Mouse (Mus musculus): ENCODE results near the gene Sppl2c. TPM values are rescaled to one million over a fixed set of nuclear protein-coding genes. Genes with fewer than 3 reads are reported as not detected.
A peak's percentile ranks its signal among the peaks of the same experiment; 100 is the strongest.

Gene Sppl2c
- total and polyA plus RNA-seq, 3 experiments: not detected

- dilution Hi-C loops (cut with MboI; ENCODE audit: extremely low pct_ligation_motif_present, extremely low pct_unique_long_range_greater_than_20kb, low sequenced_read_pairs): no loop called here
- H3K27me3 ChIP-seq (replicated peaks): peaks cover 4% of the 10 kb centered on the region
- H3K27ac ChIP-seq (ENCODE audit: insufficient read depth, low read depth): no peak overlapping the region
- no peaks in the 10 kb centered on the region for H3K79me2 ChIP-seq (replicated peaks; ENCODE audit: control insufficient read depth, extremely low read depth, insufficient read depth, poor library complexity, severe bottlenecking)
- peak; percentile 52 for DNase-seq (ENCODE audit: extremely low read depth)
- no peak overlapping the region for H3K4me2 ChIP-seq (ENCODE audit: insufficient read depth, low read depth, poor library complexity, severe bottlenecking)
- H3K4me1 ChIP-seq (ENCODE audit: control insufficient read depth in 1 of 2, insufficient read depth in 2 of 2): peaks cover 2 to 29% of the 10 kb centered on the region in 2 experiments; a peak in 3 of 4 replicates
- H3K4me3 ChIP-seq (replicated peaks in 1 of 3; ENCODE audit: low read depth in 2 of 3, low read length in 2 of 3, poor library complexity in 1 of 3): no peak overlapping the region
- H3K9me3 ChIP-seq (replicated peaks; ENCODE audit: low read length): no peaks in the 10 kb centered on the region
- TF ChIP-seq NRF1 (IDR thresholded peaks at IDR 0.05; ENCODE audit: low read depth, low read length): no peak
- no peak for TF ChIP-seq MYC (IDR thresholded peaks at IDR 0.05; ENCODE audit: low read depth, low read length)
- no peak overlapping the region for H3K9ac ChIP-seq (ENCODE audit: insufficient read depth, low read depth)
- in situ Hi-C loops (cut with MboI; ENCODE audit: low pct_ligation_motif_present, low pct_unique_long_range_greater_than_20kb, low sequenced_read_pairs): no loop called here
- H3K36me3 ChIP-seq (replicated peaks in 1 of 2; ENCODE audit: control insufficient read depth in 1 of 2, insufficient read depth in 1 of 2, low read length in 1 of 2): no peaks in the 10 kb centered on the region
Measured at GRCm38 (mm10) chr11:104157603-104158259, 28.4 kb upstream of the Sppl2c start.

DNA sequence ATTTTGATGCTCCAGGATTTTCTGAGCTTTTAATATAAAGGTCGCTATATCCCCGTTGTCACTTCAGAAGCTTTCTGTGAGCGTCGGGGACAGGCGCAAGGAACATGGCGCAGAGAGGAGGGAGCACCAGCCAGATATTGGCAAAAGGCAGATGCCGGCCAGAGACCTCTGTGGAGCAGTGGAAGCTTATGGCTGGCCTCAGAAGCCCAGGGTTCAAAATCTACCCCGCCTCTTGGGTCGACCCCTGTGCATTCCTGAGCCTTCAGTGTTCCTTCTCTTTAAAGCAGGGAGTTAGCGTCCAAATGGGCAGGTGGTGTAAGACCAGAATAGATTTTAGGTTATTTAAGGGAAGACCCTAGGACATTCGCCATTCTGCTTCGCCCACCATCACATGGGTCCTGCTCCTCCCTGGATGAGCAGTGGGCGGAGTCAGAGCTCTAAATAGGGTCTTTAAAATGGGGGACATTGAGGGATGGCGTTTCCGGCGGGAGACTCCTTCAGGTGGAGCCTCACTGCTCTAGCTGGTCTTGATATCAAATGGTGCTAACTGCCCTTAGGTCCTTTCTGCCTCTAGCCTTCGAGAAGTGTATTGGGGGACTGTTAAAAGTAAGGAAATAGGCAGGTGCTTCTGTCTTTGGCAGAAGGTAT is 27.7 kb upstream of the Sppl2c start:
- Histone ChIP-seq H3K4me2 (ENCODE audit: insufficient read depth, low read depth, poor library complexity, severe bottlenecking) (no peak overlapping the region), H3K27me3 (replicated peaks) (peaks cover 4% of the 10 kb centered on the region), H3K36me3 (replicated peaks in 1 of 2; ENCODE audit: control insufficient read depth in 1 of 2, insufficient read depth in 1 of 2, low read length in 1 of 2) (no peaks in the 10 kb centered on the region), H3K9me3 (replicated peaks; ENCODE audit: low read length) (no peaks in the 10 kb centered on the region), H3K79me2 (replicated peaks; ENCODE audit: control insufficient read depth, extremely low read depth, insufficient read depth, poor library complexity, severe bottlenecking) (no peaks in the 10 kb centered on the region), H3K27ac (ENCODE audit: insufficient read depth, low read depth) (no peak overlapping the region), H3K4me1 (ENCODE audit: control insufficient read depth in 1 of 2, insufficient read depth in 2 of 2) (peaks cover 6 to 34% of the 10 kb centered on the region in 2 experiments), H3K4me3 (replicated peaks in 1 of 3; ENCODE audit: low read depth in 2 of 3, low read length in 2 of 3, poor library complexity in 1 of 3) (no peak overlapping the region), H3K9ac (ENCODE audit: insufficient read depth, low read depth) (no peak overlapping the region)
- DNase-seq (ENCODE audit: extremely low read depth): no peak
- in situ Hi-C loops (cut with MboI; ENCODE audit: low pct_ligation_motif_present, low pct_unique_long_range_greater_than_20kb, low sequenced_read_pairs) (no loop called here), dilution Hi-C loops (cut with MboI; ENCODE audit: extremely low pct_ligation_motif_present, extremely low pct_unique_long_range_greater_than_20kb, low sequenced_read_pairs) (no loop called here)
- no peak for TF ChIP-seq POLR2AphosphoS2 (IDR thresholded peaks at IDR 0.05; ENCODE audit: low read depth, low read length)
- TF ChIP-seq TCF12 (IDR thresholded peaks at IDR 0.05; ENCODE audit: low read depth, low read length): no peak
- no peak for TF ChIP-seq ZKSCAN1 (IDR thresholded peaks at IDR 0.05; ENCODE audit: borderline replicate concordance, low read depth, low read length)
- no peak for TF ChIP-seq UBTF (IDR thresholded peaks at IDR 0.05; ENCODE audit: low read depth, low read length)
- no peak for TF ChIP-seq BHLHE40 (IDR thresholded peaks at IDR 0.05; ENCODE audit: low read depth, low read length)
- no peak for TF ChIP-seq JUN (IDR thresholded peaks at IDR 0.05; ENCODE audit: insufficient read depth, low read depth, low read length)
- no peak for TF ChIP-seq MAX (IDR thresholded peaks at IDR 0.05; ENCODE audit: low read length)
- TF ChIP-seq CHD1 (IDR thresholded peaks at IDR 0.05; ENCODE audit: low read depth, low read length): no peak
- no peak for TF ChIP-seq MYC (IDR thresholded peaks at IDR 0.05; ENCODE audit: low read depth, low read length)
- no peak for TF ChIP-seq SMC3 (IDR thresholded peaks at IDR 0.05; ENCODE audit: low read depth, low read length)
- TF ChIP-seq ZMIZ1 (IDR thresholded peaks at IDR 0.05; ENCODE audit: low read depth, low read length): no peak
- no peak for TF ChIP-seq HCFC1 (IDR thresholded peaks at IDR 0.05; ENCODE audit: low read depth, low read length)
- no peak for TF ChIP-seq CHD2 (IDR thresholded peaks at IDR 0.05; ENCODE audit: low read length)
- no peak for TF ChIP-seq MAFK (IDR thresholded peaks at IDR 0.05; ENCODE audit: insufficient replicate concordance, low read length)
- no peak for TF ChIP-seq JUND (conservative IDR thresholded peaks at IDR 0.05; ENCODE audit: low read depth, low read length)
- TF ChIP-seq RCOR1 (conservative IDR thresholded peaks at IDR 0.05; ENCODE audit: low read depth, low read length): no peak
